Mouse (Mus musculus) right cerebral cortex, postnatal 14 days (tissue): ENCODE measurements around the gene Cd44.

ENCODE experiments used
- DNase-seq: peaks from one replicate; pipeline ENCODE4 v3.0.0; 2022

Gene Cd44

GRCm38 (mm10) chr2:102900875-102901827 is at the start of gene Cd44:
Gene Cd44, minus strand, starts transcription at chr2:102901665.
- DNase-seq = peak; percentile 13

- DNase-seq = no peak
These were observed 47.0 kb upstream of the Cd44 start for GRCm38 (mm10) chr2:102948481-102948857.

- no peak for DNase-seq
These were observed 46.5 kb upstream of the Cd44 start for GRCm38 (mm10) chr2:102947846-102948480.

GRCm38 (mm10) chr2:102945111-102945510 is 43.6 kb upstream of the Cd44 start:
- DNase-seq = no peak

GRCm38 (mm10) chr2:102944415-102945012 is 43.0 kb upstream of the Cd44 start:
- no peak for DNase-seq

GRCm38 (mm10) chr2:102943983-102944382 is 42.5 kb upstream of the Cd44 start:
- no peak for DNase-seq

GRCm38 (mm10) chr2:102942782-102943080 is 41.3 kb upstream of the Cd44 start:
- no peak for DNase-seq

- no peak for DNase-seq
These were observed 40.7 kb upstream of the Cd44 start for GRCm38 (mm10) chr2:102941937-102942781.

GRCm38 (mm10) chr2:102940813-102941361 is 39.4 kb upstream of the Cd44 start:
- no peak for DNase-seq

GRCm38 (mm10) chr2:102940158-102940557 is 38.7 kb upstream of the Cd44 start:
- no peak for DNase-seq

GRCm38 (mm10) chr2:102936886-102937285 is 35.4 kb upstream of the Cd44 start:
- DNase-seq = no peak

- DNase-seq = no peak
These were observed 33.4 kb upstream of the Cd44 start for GRCm38 (mm10) chr2:102934834-102935233.

GRCm38 (mm10) chr2:102933787-102934186 is 32.3 kb upstream of the Cd44 start:
- DNase-seq = no peak

- DNase-seq = no peak
These were observed 31.7 kb upstream of the Cd44 start for GRCm38 (mm10) chr2:102933142-102933541.

- DNase-seq = no peak
These were observed 31.2 kb upstream of the Cd44 start for GRCm38 (mm10) chr2:102932667-102933066.

- DNase-seq = no peak
These were observed 26.7 kb upstream of the Cd44 start for GRCm38 (mm10) chr2:102928211-102928610.

GRCm38 (mm10) chr2:102924480-102924879 is 23.0 kb upstream of the Cd44 start:
- no peak for DNase-seq

GRCm38 (mm10) chr2:102923682-102924081 is 22.2 kb upstream of the Cd44 start:
- no peak for DNase-seq

GRCm38 (mm10) chr2:102922066-102922465 is 20.6 kb upstream of the Cd44 start:
- DNase-seq = no peak

- DNase-seq = no peak
These were observed 16.8 kb upstream of the Cd44 start for GRCm38 (mm10) chr2:102918301-102918700.

- DNase-seq = no peak
These were observed 15.1 kb upstream of the Cd44 start for GRCm38 (mm10) chr2:102916596-102916995.

GRCm38 (mm10) chr2:102914675-102915074 is 13.2 kb upstream of the Cd44 start:
- no peak for DNase-seq
